Mouse (Mus musculus): ENCODE results near the gene Dclk1. TPM values are rescaled to one million over a fixed set of nuclear protein-coding genes. Genes with fewer than 3 reads are reported as not detected.

Gene Dclk1
- polyA plus RNA-seq, 1 experiment from 2014 or later, result 11.8 TPM

DNA sequence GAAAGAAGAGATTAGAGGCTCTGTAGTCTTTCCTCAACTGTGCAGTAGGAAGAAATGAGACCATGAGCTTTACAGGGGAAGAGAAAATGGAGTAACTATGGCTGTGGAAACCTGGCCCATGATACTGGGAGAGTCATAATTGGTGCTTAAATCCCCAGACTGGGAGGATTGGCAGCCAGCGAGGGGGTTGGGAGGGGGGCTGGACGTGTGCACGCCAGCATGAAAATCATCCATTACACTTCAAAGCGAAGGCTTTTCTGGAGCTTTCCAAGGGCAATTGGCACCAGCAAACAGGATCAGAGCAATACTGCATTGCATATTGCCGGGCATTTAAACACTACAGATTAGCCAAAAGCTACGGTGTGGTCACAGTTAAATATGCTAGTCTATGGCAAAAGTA lies 313.7 kb downstream of the Dclk1 start:
- WGBS, result 88% methylated on average over 6 of the region's 6 CpGs
- H3K27me3 ChIP-seq (ENCODE audit: control insufficient read depth, insufficient read depth, low read length), result no peaks in the 10 kb centered on the region

DNA sequence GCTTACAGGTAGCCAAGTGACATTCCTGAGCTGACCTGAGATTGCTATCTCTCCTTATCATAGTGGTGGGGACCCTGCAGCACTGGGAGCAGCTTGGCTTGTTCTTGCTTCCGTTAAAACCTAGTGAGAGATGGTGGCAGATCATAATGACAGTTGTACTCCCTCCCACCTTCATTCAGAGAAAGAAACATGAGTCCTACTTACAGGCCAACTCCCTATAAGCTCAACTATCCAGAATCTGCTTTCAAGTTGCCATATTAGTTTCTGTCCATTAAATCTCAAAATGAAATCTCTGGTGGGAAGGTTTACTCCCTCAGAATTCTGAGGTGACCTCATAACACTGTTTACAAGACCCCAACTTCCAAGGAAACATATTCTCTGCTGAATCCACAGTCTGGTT lies 316.4 kb downstream of the Dclk1 start:
- ATAC-seq (ENCODE audit: insufficient read depth, low FRiP score), result no peak
- H3K4me2 ChIP-seq (ENCODE audit: low read depth, low read length), result no peak overlapping the region
- WGBS, result 27% methylated on average over 1 of the region's 1 CpGs

More for the DNA sequence above, 313.7 kb downstream of the Dclk1 start:
- H3K9ac ChIP-seq (ENCODE audit: low read length), result no peak overlapping the region
- no peak for ATAC-seq (ENCODE audit: insufficient read depth, low FRiP score)
- no peaks in the 10 kb centered on the region for H3K36me3 ChIP-seq (ENCODE audit: control insufficient read depth, insufficient read depth, low read length)
- no peak overlapping the region for H3K27ac ChIP-seq (ENCODE audit: low read length)
- no peaks in the 10 kb centered on the region for H3K9me3 ChIP-seq (replicated peaks; ENCODE audit: control insufficient read depth, low read length)
- no peak overlapping the region for H3K4me3 ChIP-seq (replicated peaks; ENCODE audit: low read length)
- no peak overlapping the region for H3K4me2 ChIP-seq (ENCODE audit: low read depth, low read length)
- H3K4me1 ChIP-seq (ENCODE audit: control insufficient read depth, insufficient read depth, low read length), result no peaks in the 10 kb centered on the region

DNA sequence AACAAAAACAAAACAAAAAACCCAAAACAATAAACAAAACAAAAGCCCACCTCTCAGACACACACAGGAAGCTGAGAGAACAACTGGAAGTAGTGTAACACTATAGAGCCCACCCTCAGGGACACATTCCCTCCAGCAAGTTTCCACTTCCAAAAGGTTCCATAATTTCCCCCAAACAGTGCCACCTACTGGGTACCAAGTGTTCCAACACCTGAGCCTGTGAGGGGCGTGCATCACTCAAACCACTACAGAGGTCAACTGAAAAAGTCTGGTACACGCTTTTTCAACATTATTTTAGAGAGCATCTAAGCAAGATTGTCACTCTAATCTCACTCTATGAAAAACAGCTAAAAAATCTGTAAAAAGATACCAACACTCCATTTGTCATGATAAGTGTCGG lies 325.3 kb downstream of the Dclk1 start:
- Histone ChIP-seq H3K4me3 (replicated peaks; ENCODE audit: low read length) (no peak overlapping the region), H3K4me1 (ENCODE audit: control insufficient read depth, insufficient read depth, low read length) (0 out of 2 replicates have a peak, but pooled peaks cover 4% of the 10 kb centered on the region), H3K9me3 (replicated peaks; ENCODE audit: control insufficient read depth, low read length) (no peaks in the 10 kb centered on the region), H3K27ac (ENCODE audit: low read length) (no peak overlapping the region), H3K27me3 (ENCODE audit: control insufficient read depth, insufficient read depth, low read length) (no peaks in the 10 kb centered on the region), H3K36me3 (ENCODE audit: control insufficient read depth, insufficient read depth, low read length) (no peaks in the 10 kb centered on the region), H3K4me2 (ENCODE audit: low read depth, low read length) (no peak overlapping the region), H3K9ac (ENCODE audit: low read length) (no peak overlapping the region)
- ATAC-seq (ENCODE audit: insufficient read depth, low FRiP score), result no peak
- 84% methylated on average over 3 of the region's 3 CpGs for WGBS

More for the DNA sequence above, 316.4 kb downstream of the Dclk1 start:
- no peak overlapping the region for H3K27ac ChIP-seq (ENCODE audit: low read length)
- H3K9me3 ChIP-seq (replicated peaks; ENCODE audit: control insufficient read depth, low read length), result no peaks in the 10 kb centered on the region
- no peaks in the 10 kb centered on the region for H3K4me1 ChIP-seq (ENCODE audit: control insufficient read depth, insufficient read depth, low read length)
- no peak overlapping the region for H3K9ac ChIP-seq (ENCODE audit: low read length)
- H3K27me3 ChIP-seq (ENCODE audit: control insufficient read depth, insufficient read depth, low read length), result no peaks in the 10 kb centered on the region
- H3K4me3 ChIP-seq (replicated peaks; ENCODE audit: low read length), result no peak overlapping the region
- H3K36me3 ChIP-seq (ENCODE audit: control insufficient read depth, insufficient read depth, low read length), result no peaks in the 10 kb centered on the region

DNA sequence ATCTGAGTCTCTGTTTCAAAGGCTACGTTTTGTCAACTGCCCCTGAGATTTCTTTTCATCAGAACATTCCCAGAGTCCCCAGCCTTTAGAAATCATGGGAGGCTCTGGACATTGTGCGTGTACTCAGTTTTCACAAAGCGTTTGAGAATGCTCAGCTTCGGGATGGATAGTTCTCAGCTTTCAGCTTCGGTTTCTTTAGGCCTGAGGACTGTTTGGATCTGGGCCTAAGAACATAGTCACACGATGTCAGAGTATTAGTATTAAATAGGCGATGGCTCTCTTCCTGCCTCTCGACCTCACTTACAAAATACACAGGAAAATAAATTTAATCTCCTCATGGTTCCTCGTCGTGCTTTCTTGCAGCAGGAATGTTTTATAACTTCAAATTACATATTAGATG lies 327.4 kb downstream of the Dclk1 start:
- H3K27ac ChIP-seq (ENCODE audit: low read length), result no peak overlapping the region
- ATAC-seq (ENCODE audit: insufficient read depth, low FRiP score), result no peak
- WGBS, result 42% methylated on average over 10 of the region's 10 CpGs
- no peaks in the 10 kb centered on the region for H3K9me3 ChIP-seq (replicated peaks; ENCODE audit: control insufficient read depth, low read length)
- 0 out of 2 replicates have a peak, but pooled peaks cover 4% of the 10 kb centered on the region for H3K4me1 ChIP-seq (ENCODE audit: control insufficient read depth, insufficient read depth, low read length)
- H3K36me3 ChIP-seq (ENCODE audit: control insufficient read depth, insufficient read depth, low read length), result no peaks in the 10 kb centered on the region
- no peak overlapping the region for H3K4me3 ChIP-seq (replicated peaks; ENCODE audit: low read length)
- H3K9ac ChIP-seq (ENCODE audit: low read length), result no peak overlapping the region
- H3K4me2 ChIP-seq (ENCODE audit: low read depth, low read length), result no peak overlapping the region
- no peaks in the 10 kb centered on the region for H3K27me3 ChIP-seq (ENCODE audit: control insufficient read depth, insufficient read depth, low read length)

DNA sequence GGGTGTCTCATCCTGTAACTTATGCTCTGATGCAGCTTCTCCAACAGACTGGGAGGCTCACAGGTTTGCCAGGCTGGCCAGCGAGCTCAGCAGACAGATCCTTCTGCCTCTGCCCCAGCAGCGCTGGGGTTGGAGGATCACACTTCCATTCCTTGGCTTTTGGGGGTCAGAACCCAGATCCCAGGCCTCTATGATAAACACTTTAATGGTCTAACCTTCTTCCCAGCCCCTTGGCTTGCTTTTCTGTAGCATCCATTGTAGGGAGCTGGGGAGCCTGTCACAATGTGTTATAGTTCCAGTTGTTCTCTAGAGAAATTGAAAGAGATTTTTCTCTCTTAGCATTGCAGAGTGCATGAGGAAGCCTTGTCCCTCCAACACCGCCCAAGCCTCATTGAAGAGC lies 328.9 kb downstream of the Dclk1 start:
- Histone ChIP-seq H3K9me3 (replicated peaks; ENCODE audit: control insufficient read depth, low read length) (no peaks in the 10 kb centered on the region), H3K4me2 (ENCODE audit: low read depth, low read length) (no peak overlapping the region), H3K4me1 (ENCODE audit: control insufficient read depth, insufficient read depth, low read length) (0 out of 2 replicates have a peak, but pooled peaks cover 4% of the 10 kb centered on the region), H3K36me3 (ENCODE audit: control insufficient read depth, insufficient read depth, low read length) (no peaks in the 10 kb centered on the region), H3K27ac (ENCODE audit: low read length) (no peak overlapping the region), H3K9ac (ENCODE audit: low read length) (no peak overlapping the region), H3K27me3 (ENCODE audit: control insufficient read depth, insufficient read depth, low read length) (no peaks in the 10 kb centered on the region), H3K4me3 (replicated peaks; ENCODE audit: low read length) (no peak overlapping the region)
- ATAC-seq (ENCODE audit: insufficient read depth, low FRiP score), result no peak
- WGBS, result 86% methylated on average over 3 of the region's 3 CpGs

DNA sequence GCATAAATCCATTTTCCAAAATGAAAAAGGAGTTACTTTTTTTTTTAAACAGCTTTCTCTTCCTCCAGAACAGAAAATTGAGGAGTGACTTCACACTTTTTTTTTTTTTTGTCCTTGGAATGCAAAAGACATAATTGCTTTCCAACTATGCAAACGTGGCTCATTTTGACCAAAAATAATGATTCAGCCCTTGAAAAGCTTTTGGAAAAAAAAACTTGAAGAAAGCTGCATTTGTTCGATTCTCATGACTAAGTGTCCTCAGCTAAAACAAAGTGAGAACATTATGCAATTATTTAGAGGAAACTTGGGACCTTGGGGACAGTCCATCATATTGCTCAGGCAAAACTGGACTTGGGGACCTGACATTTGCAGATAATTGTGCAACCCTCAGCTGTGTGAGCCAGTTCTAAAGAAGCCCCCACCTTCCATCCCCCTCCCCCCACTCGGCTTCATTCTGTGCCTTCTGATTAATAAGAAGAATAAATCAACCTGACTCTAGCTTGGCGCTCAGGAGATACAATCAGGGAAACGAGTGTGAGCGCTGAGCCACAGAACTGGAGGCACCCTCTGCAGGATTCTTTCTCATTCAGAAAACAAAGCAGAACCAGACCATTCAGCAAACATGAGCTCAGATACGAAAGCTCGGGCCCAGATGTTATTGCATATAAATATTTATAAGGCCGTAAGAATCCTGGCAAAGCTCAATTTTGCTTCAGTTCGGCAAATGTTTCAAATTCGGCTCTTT lies 329.6 kb downstream of the Dclk1 start:
- 38% methylated on average over 11 of the region's 11 CpGs for WGBS
- ATAC-seq (ENCODE audit: insufficient read depth, low FRiP score), result no peak; the same call in 1 of the 2 replicates
- no peaks in the 10 kb centered on the region for H3K27me3 ChIP-seq (ENCODE audit: control insufficient read depth, insufficient read depth, low read length)
- H3K4me1 ChIP-seq (ENCODE audit: control insufficient read depth, insufficient read depth, low read length), result 0 out of 2 replicates have a peak, but pooled peaks cover 4% of the 10 kb centered on the region
- no peaks in the 10 kb centered on the region for H3K36me3 ChIP-seq (ENCODE audit: control insufficient read depth, insufficient read depth, low read length)
- H3K9me3 ChIP-seq (replicated peaks; ENCODE audit: control insufficient read depth, low read length), result no peaks in the 10 kb centered on the region
- no peak overlapping the region for H3K4me2 ChIP-seq (ENCODE audit: low read depth, low read length)
- no peak overlapping the region for H3K4me3 ChIP-seq (replicated peaks; ENCODE audit: low read length)
- H3K27ac ChIP-seq (ENCODE audit: low read length), result no peak overlapping the region
- H3K9ac ChIP-seq (ENCODE audit: low read length), result no peak overlapping the region

DNA sequence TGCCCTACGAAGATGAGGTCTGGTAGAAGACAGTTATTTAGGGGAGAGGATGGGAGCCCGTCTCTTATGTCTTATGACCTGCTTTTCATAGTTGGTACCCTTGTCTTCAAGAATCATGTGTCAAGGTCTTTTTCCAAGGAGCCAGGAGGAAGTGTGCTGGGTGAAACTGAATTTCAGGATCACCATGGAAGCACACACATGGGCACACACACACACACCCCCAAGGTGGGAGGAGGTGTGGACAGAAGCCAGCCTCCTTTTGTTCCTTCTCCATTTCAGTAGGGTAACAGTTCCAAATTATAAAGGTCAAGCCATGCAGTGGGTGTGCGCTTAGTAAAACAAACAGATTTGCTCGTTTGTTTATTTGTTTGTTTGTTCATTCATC lies 330.1 kb downstream of the Dclk1 start:
- ATAC-seq (ENCODE audit: insufficient read depth, low FRiP score), result no peak
- no peak overlapping the region for H3K9ac ChIP-seq (ENCODE audit: low read length)
- no peak overlapping the region for H3K27ac ChIP-seq (ENCODE audit: low read length)
- no peaks in the 10 kb centered on the region for H3K9me3 ChIP-seq (replicated peaks; ENCODE audit: control insufficient read depth, low read length)
- H3K4me1 ChIP-seq (ENCODE audit: control insufficient read depth, insufficient read depth, low read length), result 0 out of 2 replicates have a peak, but pooled peaks cover 4% of the 10 kb centered on the region
- no peaks in the 10 kb centered on the region for H3K36me3 ChIP-seq (ENCODE audit: control insufficient read depth, insufficient read depth, low read length)
- H3K4me3 ChIP-seq (replicated peaks; ENCODE audit: low read length), result no peak overlapping the region
- no peaks in the 10 kb centered on the region for H3K27me3 ChIP-seq (ENCODE audit: control insufficient read depth, insufficient read depth, low read length)
- WGBS, result 62% methylated on average over 4 of the region's 4 CpGs
- H3K4me2 ChIP-seq (ENCODE audit: low read depth, low read length), result no peak overlapping the region

DNA sequence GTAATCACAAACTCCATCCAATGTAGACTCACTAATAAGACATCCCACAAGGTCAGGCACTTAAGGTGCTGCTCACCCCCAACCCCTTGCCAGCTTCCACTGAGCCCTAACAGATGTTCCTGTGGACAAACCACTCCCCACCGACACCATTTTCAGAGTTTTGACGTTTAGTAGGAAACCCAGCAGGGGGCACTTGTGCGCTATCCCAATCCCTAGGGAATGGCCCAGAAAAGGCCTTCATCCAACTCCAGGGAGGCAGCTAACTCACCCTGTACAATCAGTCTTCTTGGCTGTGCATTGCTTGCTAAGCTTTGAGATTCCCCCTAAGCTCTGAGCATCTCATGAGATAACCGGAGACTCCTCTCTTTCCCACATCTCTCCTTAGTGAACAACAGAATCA lies 331.8 kb downstream of the Dclk1 start:
- H3K36me3 ChIP-seq (ENCODE audit: control insufficient read depth, insufficient read depth, low read length), result no peaks in the 10 kb centered on the region
- no peaks in the 10 kb centered on the region for H3K9me3 ChIP-seq (replicated peaks; ENCODE audit: control insufficient read depth, low read length)
- H3K27me3 ChIP-seq (ENCODE audit: control insufficient read depth, insufficient read depth, low read length), result no peaks in the 10 kb centered on the region
- 42% methylated on average over 4 of the region's 4 CpGs for WGBS
- no peak overlapping the region for H3K4me2 ChIP-seq (ENCODE audit: low read depth, low read length)
- H3K4me3 ChIP-seq (replicated peaks; ENCODE audit: low read length), result no peak overlapping the region
- 0 out of 2 replicates have a peak, but pooled peaks cover 4% of the 10 kb centered on the region for H3K4me1 ChIP-seq (ENCODE audit: control insufficient read depth, insufficient read depth, low read length)
- no peak overlapping the region for H3K9ac ChIP-seq (ENCODE audit: low read length)
- no peak for ATAC-seq (ENCODE audit: insufficient read depth, low FRiP score)
- no peak overlapping the region for H3K27ac ChIP-seq (ENCODE audit: low read length)

DNA sequence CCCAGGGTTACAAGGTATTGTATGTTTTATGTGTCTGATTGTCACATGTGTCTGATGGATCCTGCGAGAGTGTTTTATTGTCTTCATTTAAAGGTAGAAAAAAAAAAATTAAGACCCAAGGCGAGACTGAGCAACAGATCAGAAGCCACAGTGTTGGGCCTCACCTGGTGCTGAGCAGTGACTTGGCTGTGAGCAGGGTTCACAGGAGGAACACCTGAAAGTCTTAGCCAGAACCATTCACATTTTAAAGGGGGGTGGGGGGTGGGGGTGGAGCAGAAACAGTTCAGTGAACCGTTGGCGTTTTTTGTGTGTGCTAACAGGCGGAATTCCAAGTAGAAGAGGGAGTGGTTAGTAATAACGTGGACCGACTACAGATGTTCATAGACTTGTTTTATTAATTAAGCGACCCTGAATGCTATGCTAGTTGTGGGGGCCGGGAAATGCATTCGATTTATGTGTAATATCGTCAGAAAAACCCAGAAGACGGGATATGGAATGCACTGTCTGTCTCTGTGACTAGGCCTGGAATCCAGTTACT lies 345.3 kb downstream of the Dclk1 start:
- no peak for ATAC-seq (ENCODE audit: insufficient read depth, low FRiP score)
- no peaks in the 10 kb centered on the region for H3K36me3 ChIP-seq (ENCODE audit: control insufficient read depth, insufficient read depth, low read length)
- no peaks in the 10 kb centered on the region for H3K27me3 ChIP-seq (ENCODE audit: control insufficient read depth, insufficient read depth, low read length)
- H3K4me2 ChIP-seq (ENCODE audit: low read depth, low read length), result no peak overlapping the region
- 37% methylated on average over 12 of the region's 12 CpGs for WGBS
- no peak overlapping the region for H3K9ac ChIP-seq (ENCODE audit: low read length)
- peaks cover 7% of the 10 kb centered on the region; the same call in 1 of the 2 replicates for H3K4me1 ChIP-seq (ENCODE audit: control insufficient read depth, insufficient read depth, low read length)
- no peak overlapping the region for H3K27ac ChIP-seq (ENCODE audit: low read length)
- no peaks in the 10 kb centered on the region for H3K9me3 ChIP-seq (replicated peaks; ENCODE audit: control insufficient read depth, low read length)
- no peak overlapping the region for H3K4me3 ChIP-seq (replicated peaks; ENCODE audit: low read length)
